Mouse (Mus musculus) kidney, adult 2 months (tissue): ENCODE data around the gene Gm20481. TPM values are rescaled to one million over a fixed set of nuclear protein-coding genes. Genes with fewer than 3 reads are reported as not detected.

Experiments
- DNase-seq: peaks from one replicate; pipeline ENCODE4 v3.0.0; 2021
- H3K27ac ChIP-seq: fragments of 200-500 bp; 2 replicates; pipeline ENCODE4 v1.5.1; 2012; ENCODE audit warnings: low read depth, low read length, control low read depth, inconsistent platforms; ENCODE audit not compliant: insufficient read depth
- H3K27me3 ChIP-seq: fragments of 200-500 bp; replicated peaks from 2 replicates; pipeline ENCODE4 v1.6.1; 2012; ENCODE audit warnings: mild to moderate bottlenecking, moderate library complexity, low read length, inconsistent platforms; ENCODE audit not compliant: control insufficient read depth, insufficient read depth
- H3K36me3 ChIP-seq: fragments of 200-500 bp; 2 replicates; pipeline ENCODE4 v1.6.1; 2012; ENCODE audit warnings: mild to moderate bottlenecking, moderate library complexity, low read length, inconsistent platforms; ENCODE audit not compliant: control insufficient read depth, insufficient read depth
- H3K4me1 ChIP-seq: fragments of 200-500 bp; 2 replicates; pipeline ENCODE4 v1.6.1; 2011; ENCODE audit warnings: low read length; ENCODE audit not compliant: control insufficient read depth, insufficient read depth
- H3K4me3 ChIP-seq: fragments of 200-500 bp; 2 replicates; pipeline ENCODE4 v1.5.1; 2011; ENCODE audit warnings: mild to moderate bottlenecking, low read depth, low read length, control low read depth; ENCODE audit not compliant: insufficient read depth
- CTCF ChIP-seq: fragments of 200-500 bp; conservative IDR thresholded peaks from 2 replicates; pipeline ENCODE4 v1.5.1; 2011; ENCODE audit warnings: low read depth, mild to moderate bottlenecking, control low read depth, low read length, moderate library complexity, mixed read lengths; ENCODE audit not compliant: insufficient read depth, insufficient read length
- POLR2A ChIP-seq: fragments of 200-500 bp; IDR thresholded peaks from one replicate; pipeline ENCODE4 v1.6.1; 2011; ENCODE audit warnings: low read depth, low read length, control low read depth
- WGBS: fragments of 180-500 bp; shearing (Covaris S2); methylation state at CpG from one replicate; pipeline ENCODE4 v1.1.7; 2018; 5-methylcytosine and 5-hydroxymethylcytosine counted together
- polyA plus RNA-seq: library from polyadenylated mRNA; depleted of rRNA; stranded (reverse); fragments of >200 nt; gene quantifications from 2 replicates; pipeline ENCODE4 v1.2.3, GENCODE M21; 2012

Gm20481 gene
- polyA plus RNA-seq, 1 experiment, result not detected

DNA sequence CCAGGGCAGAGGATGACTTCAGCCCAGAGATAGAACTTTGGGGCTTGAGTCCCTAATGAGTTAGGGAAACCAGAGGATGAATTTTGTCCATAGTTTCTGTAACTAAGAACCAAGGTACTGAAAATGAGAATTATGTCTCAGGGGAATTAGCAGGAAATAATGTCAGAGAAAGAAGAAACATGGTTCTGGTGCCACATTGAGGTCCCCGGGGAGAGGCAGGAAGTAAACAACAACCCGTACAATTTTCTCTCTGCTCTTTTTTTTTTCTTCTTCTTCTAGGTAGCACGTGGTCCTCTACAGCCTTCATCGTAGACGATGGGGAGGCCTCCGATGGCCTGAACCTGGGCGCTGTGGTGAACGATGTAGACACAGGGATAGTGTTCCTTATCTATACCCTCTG, 37.4 kb upstream of the Gm20481 start:
- 53% methylated on average over 8 of the region's 8 CpGs for WGBS
- DNase-seq, result no peak
- Histone ChIP-seq H3K27me3 (no peaks in the 10 kb centered on the region), H3K36me3 (peaks cover 6% of the 10 kb centered on the region; the same call in 1 of the 2 replicates), H3K4me1 (no peaks in the 10 kb centered on the region; the same call in 1 of the 2 replicates), H3K4me3 (peak overlapping the region; percentile 67), H3K27ac (peak overlapping the region; percentile 78)
- no peak for TF ChIP-seq CTCF
- TF ChIP-seq POLR2A, result no peak

GRCm38 (mm10) chr17:34934031-34934430, 35.7 kb upstream of the Gm20481 start:
- peak overlapping the region; percentile 45 for H3K4me3 ChIP-seq
- peaks cover 6% of the 10 kb centered on the region; the same call in 1 of the 2 replicates for H3K36me3 ChIP-seq
- no peaks in the 10 kb centered on the region for H3K27me3 ChIP-seq
- peak overlapping the region; percentile 53 for H3K27ac ChIP-seq
- 39% methylated on average over 24 of the region's 24 CpGs for WGBS
- peaks cover 5% of the 10 kb centered on the region; the same call in 1 of the 2 replicates for H3K4me1 ChIP-seq
- TF ChIP-seq POLR2A (no peak), CTCF (no peak)
- DNase-seq, result peak; percentile 83

DNA sequence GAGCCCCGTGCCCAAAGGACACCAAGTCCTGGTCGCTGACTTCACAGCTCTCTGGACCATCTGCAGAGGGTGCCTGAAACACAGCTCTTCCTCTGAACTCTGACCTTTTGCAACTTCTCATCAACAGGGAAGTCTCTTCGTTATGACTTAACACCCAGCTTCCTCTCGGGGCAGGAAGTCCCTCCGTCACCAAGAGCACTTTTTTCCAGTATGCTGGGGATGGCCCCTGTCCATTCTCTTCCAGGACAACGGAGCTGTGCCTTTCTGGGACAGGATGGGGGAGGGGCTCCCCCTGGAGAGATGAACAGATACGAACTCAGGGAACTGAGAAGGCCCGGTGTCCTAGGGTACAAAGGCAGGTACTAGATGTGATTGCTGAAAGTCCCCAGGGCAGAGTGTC, 34.9 kb upstream of the Gm20481 start:
- H3K4me3 ChIP-seq, result peak overlapping the region; percentile 45
- peak overlapping the region; percentile 53 for H3K27ac ChIP-seq

GRCm38 (mm10) chr17:34937960-34938505, 31.7 kb upstream of the Gm20481 start:
- no peaks in the 10 kb centered on the region for H3K27me3 ChIP-seq
- H3K4me1 ChIP-seq, result peaks cover 11% of the 10 kb centered on the region; the same call in 1 of the 2 replicates
- peak; percentile 91 for DNase-seq
- 50% methylated on average over 6 of the region's 6 CpGs for WGBS
- H3K36me3 ChIP-seq, result peaks cover 5% of the 10 kb centered on the region; the same call in 1 of the 2 replicates
- H3K4me3 ChIP-seq, result no peak overlapping the region
- TF ChIP-seq POLR2A (no peak), CTCF (no peak)
- H3K27ac ChIP-seq, result peak overlapping the region; percentile 70

More for the DNA sequence above, 34.9 kb upstream of the Gm20481 start:
- no peak for TF ChIP-seq POLR2A
- no peak for TF ChIP-seq CTCF
- Histone ChIP-seq H3K27me3 (no peaks in the 10 kb centered on the region), H3K4me1 (peaks cover 5% of the 10 kb centered on the region; the same call in 1 of the 2 replicates), H3K36me3 (peaks cover 6% of the 10 kb centered on the region; the same call in 1 of the 2 replicates)
- 24% methylated on average over 8 of the region's 8 CpGs for WGBS
- DNase-seq, result peak; percentile 58

DNA sequence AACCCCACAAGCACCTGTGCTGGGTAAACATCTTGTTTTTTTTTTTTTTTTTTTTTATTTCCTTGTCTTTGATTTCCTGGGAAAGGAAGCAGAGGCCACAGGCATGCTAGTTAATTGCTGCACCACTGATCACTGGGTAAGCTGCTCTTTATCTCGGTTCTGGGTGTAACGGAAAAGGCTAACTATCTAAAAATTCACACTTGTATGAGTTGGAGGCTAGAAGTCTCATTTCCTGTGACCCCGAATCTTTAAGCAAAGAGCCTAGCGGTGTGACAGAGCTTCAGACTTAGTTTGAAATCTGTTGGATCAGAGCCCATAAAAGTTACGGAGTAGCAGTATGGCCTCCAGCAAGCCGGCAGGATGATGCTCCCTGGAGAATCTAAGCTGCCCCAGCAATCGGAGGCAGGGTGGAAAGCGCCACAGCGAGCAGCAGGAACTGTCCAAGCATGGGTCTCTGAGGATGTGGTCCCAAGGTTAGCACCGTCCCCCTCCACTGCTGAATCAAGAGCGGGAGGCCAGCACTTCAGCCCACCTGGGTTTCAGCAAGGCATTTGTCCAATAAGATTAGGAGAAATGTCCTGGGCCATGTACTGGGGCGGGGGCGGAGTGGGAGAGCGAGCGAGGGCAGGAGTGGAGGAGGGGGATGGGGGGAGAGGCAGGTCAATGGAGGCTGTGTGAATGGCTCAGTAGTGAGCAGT, 28.2 kb upstream of the Gm20481 start:
- peak; percentile 53 for DNase-seq
- Histone ChIP-seq H3K27me3 (no peaks in the 10 kb centered on the region), H3K27ac (peak overlapping the region; percentile 88), H3K36me3 (no peaks in the 10 kb centered on the region), H3K4me3 (peak overlapping the region; percentile 52), H3K4me1 (peaks cover 36% of the 10 kb centered on the region)
- no peak for TF ChIP-seq POLR2A
- TF ChIP-seq CTCF, result no peak
- 11% methylated on average over 15 of the region's 15 CpGs for WGBS

- Histone ChIP-seq H3K27ac (peak overlapping the region; percentile 65), H3K27me3 (no peaks in the 10 kb centered on the region), H3K4me3 (no peak overlapping the region), H3K4me1 (peaks cover 37% of the 10 kb centered on the region), H3K36me3 (no peaks in the 10 kb centered on the region)
- WGBS, result 52% methylated on average over 4 of the region's 4 CpGs
- peak; percentile 85 for DNase-seq
- TF ChIP-seq POLR2A (no peak), CTCF (no peak)
Measured at GRCm38 (mm10) chr17:34943128-34943815, 26.4 kb upstream of the Gm20481 start.

- no peaks in the 10 kb centered on the region for H3K27me3 ChIP-seq
- peaks cover 32% of the 10 kb centered on the region for H3K4me1 ChIP-seq
- TF ChIP-seq CTCF, result no peak
- no peak for TF ChIP-seq POLR2A
- H3K27ac ChIP-seq, result peak overlapping the region; percentile 92
- peak; percentile 78 for DNase-seq
- H3K36me3 ChIP-seq, result no peaks in the 10 kb centered on the region
- no peak overlapping the region for H3K4me3 ChIP-seq
Measured at GRCm38 (mm10) chr17:34944362-34944761, 25.4 kb upstream of the Gm20481 start.
